Mouse (Mus musculus): ENCODE results near the gene Auts2. TPM values are rescaled to one million over a fixed set of nuclear protein-coding genes. Genes with fewer than 3 reads are reported as not detected.
A peak's percentile ranks its signal among the peaks of the same experiment; 100 is the strongest.

Auts2 gene
- total RNA-seq, 2 experiments from 2014 or later = 24.3 to 29.9 TPM

DNA sequence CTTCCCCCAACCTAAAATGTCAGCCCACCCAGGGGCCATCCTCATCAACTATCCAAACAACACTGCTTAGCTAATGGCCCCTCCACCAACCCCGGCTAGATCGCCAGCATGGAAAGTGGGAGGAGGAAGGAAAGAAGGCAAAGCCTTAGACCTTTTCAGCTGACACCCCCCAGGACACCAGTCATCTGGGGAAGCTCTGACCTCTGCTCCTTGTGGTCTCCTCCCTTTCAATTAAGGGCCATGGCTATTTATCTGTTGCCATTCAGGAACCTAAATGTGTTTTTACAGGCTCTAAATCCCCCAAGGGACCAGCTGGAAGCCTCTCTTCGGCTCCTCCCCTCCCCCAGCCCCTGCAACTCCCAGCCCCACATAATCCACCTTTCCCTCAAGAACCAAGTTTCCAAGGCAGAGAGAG lies 42.3 kb downstream of the Auts2 start:
- DNase-seq = no peak

GRCm38 (mm10) chr5:132498896-132499295 lies 44.2 kb downstream of the Auts2 start:
- DNase-seq = no peak

- no peak for DNase-seq
These were observed 45.1 kb downstream of the Auts2 start for GRCm38 (mm10) chr5:132498045-132498444.

DNA sequence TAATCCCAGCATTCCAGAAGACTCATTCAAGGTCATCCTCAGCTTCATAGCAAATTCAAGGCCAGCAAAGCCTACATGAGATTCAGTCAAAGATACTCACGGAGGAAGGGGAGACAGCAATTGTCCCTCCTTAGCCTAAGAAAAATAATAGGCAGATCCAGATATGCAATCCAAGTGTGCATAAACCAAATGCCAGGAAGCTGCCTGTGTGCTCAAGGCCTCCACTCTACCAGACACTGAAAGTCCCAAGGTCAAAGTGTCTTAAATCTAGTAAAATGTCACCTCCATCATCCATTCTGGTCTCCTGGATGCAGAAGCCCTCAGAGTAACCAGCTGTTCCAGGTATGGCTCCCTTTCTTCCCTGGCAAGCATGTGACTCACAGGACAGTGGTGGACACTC lies 50.4 kb downstream of the Auts2 start:
- DNase-seq = no peak

GRCm38 (mm10) chr5:132492040-132492439 lies 51.1 kb downstream of the Auts2 start:
- peak; percentile 51 to 70 for DNase-seq

DNA sequence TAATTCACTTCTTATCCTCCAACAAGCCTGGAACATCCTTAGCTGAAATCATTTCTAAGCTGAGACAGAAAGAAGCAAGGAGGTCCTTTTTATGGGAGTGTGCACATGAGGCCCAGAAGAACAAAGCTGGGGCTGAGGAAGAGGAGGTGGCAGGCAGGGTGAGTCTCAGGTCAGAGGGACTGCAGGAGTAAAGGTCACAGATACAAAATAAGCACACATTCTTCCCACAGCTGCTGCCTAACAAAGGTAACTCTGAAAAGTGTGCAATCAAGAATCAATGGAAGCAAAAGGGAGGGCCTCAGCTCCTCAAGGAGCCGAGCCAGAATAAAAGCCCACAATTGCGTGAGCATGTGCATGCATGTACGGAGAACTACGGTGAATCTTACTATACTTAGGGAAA lies 51.6 kb downstream of the Auts2 start:
- no peak for DNase-seq

DNA sequence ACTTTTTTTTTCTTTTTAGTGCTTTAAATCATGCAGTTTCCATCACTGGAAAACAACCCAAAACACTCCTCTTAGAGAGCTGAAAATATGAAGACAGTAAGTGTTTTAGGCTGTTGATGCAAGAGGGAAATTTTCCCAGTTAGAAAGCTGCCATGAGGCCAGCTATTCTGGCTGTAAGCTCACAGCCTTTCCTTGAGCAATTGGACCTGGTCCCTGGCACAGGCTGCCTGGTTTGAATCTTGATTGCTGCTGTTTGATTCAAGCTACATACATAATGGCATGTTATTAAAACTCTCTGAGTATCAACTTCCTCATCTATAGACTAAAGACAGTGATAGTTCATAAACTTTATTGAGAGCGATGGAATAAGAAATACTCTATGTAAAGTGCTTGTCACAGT lies 52.8 kb downstream of the Auts2 start:
- peak in 1 of 2 experiments; percentile 26 for DNase-seq

- DNase-seq = no peak
These were observed 53.3 kb downstream of the Auts2 start for GRCm38 (mm10) chr5:132489736-132490313.

GRCm38 (mm10) chr5:132486831-132487230 lies 56.3 kb downstream of the Auts2 start:
- peak; percentile 39 to 63 for DNase-seq

DNA sequence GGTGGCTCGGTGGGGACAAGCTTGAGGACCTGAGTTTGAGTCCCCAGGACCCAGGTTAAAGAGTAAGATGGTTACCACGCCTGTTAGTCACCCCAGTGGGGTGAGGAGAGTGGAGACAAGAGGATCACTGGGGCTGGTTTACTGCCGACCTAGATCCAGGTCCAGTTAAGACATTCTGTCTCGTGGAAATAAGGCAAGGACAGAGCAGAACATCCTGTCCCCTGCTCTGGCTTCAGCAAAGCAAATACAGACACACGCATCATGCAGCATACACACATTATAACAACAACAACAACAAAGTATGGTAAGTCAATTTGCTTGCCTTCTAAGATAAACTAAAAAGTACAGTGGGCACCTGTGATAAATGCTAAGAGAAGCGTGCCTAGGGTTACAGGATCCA lies 57.1 kb downstream of the Auts2 start:
- DNase-seq = peak in 1 of 2 experiments; percentile 18

GRCm38 (mm10) chr5:132485448-132485847 lies 57.7 kb downstream of the Auts2 start:
- DNase-seq = no peak

DNA sequence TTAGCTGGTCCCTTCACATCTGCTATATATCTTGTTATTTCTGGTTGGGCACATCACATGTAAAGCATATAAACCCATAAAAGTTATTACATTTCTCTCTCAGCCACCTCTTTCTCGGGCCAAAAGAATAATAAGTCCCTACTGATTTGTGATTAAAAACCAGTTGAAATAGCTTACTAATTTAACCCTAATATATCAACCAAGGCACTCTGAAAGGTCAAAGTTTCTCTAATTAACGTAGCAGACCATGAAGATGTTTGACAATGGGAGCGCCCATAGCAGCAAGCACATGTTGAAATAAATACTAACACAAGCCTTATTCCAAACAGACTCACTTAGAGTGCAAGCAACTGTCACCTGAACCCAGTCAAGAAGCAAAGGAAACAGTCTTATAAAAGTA lies 61.7 kb downstream of the Auts2 start:
- DNase-seq = no peak

GRCm38 (mm10) chr5:132480461-132480860 lies 62.7 kb downstream of the Auts2 start:
- DNase-seq = no peak

DNA sequence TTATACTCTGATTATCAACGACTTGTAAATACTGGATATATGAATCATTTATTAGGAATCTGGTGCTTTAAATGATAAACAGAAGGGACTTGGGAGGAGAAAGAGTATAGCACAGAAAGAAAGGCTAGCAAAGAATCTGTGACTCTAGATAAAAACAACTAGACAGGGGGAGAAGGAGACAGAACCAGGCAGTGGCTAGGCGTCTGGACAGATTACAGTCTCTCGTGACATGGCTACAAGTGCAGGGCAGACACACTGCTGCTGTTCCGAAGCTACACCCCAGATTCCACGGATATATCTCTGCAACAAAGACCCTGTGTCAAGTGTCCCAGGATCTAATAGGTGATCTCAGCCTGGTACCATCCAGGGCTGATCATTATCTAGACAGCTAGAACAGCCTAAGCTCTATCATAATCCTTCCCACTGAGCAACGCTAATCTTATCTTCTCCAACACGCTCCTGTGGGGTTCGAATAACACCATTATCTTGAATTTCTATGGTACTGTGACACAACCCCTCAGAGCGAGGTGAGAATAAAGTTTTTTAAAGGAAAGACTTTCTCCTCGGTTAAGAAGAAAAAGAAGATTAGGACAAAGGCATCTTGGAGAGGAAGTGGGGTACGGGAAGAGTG lies 63.8 kb downstream of the Auts2 start:
- DNase-seq = no peak

- no peak for DNase-seq
These were observed 65.6 kb downstream of the Auts2 start for GRCm38 (mm10) chr5:132477533-132477932.

- DNase-seq = peak; percentile 47 to 49
These were observed 70.2 kb downstream of the Auts2 start for GRCm38 (mm10) chr5:132472905-132473321.

DNA sequence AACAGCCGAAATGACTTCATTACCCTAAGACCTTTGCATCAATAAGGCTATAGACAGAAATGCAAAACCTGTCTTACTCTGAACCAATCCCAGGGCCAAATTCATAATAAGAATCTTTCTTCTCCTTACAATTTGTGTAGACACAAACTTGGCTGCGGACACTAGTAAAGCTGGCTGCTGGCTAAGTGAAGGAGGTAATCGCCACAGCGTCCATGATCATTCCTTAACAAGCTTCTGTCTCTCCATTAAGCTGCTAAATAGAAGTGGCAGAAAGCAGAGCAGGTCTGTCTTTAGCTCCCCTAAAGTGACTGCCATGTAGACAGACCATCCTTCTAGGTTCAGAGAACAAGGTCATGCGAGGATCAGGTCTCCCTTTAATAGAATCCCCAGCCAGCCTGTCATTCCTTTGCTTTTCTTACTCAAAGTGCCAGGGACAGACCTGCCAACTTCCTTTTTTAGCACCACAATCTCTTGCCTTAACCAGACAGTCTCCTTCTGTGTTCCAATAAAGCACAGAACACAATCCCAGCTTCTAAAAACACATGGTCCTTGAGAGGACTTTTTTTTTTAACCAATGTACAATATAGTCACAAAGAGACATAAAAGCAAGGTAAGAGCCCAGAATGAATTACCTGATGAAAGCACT lies 70.8 kb downstream of the Auts2 start:
- DNase-seq = peak; percentile 47 to 67

DNA sequence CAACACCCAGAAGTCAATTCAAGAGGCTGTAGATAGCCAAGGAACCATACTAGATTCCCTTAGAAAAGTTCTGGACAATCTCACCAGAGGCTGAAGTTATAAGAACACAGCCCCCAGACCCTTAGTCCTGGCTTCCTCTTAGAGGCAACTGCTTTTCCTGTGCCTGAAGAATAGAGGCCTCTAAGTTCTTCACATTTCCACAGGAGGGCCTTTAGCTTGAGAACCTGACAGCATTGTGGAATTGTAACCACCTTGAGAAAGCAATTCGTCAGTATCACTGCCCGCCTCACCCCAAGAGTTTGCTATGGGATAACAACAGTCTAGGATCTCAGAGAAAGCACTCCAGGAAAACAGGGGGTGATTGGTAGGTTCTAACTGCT lies 75.8 kb downstream of the Auts2 start:
- DNase-seq = no peak

DNA sequence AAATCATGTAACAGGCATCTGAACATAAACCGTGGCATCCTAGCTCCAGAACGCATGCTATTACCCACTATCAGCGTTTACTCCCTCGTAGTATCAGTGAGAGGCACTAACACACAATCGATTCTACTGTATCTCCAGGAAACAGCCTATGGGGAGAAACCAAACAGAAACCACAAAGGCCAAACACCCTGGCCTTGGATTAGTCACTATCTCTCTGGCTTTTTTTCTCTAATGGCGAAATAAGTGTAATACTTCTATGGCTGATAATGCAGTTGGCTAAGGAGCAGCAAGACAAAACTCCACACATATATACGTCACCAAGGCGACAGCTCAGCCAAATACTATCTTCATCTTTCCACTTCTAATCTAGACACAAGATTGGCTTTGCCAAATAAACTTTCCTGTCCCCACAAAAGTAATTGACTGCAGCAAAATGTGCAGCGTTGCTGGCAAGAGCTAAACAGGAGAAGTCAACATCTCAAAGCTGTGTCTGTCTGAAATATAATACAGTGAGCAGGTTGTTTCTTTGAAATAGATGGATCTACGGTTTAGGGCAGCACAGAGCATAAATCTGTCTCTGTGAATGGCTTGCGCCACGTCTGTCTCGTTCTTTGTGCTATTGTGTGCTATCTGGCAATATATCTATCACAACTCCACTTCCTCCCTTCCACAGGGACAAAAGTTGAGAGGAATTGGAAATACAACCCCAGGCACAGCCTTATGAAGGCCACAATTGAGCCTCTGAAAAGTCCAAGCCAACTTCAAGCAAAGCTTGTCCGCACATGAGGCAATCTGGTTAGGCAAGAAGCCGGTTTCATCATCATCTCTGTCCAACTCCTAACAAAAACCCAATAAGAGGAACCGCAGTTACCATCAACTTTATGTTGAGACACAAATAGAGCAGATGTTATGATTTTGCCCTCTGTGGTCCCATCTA lies 76.4 kb downstream of the Auts2 start:
- DNase-seq = peak; percentile 52 to 69

- no peak for DNase-seq
These were observed 80.6 kb downstream of the Auts2 start for GRCm38 (mm10) chr5:132462560-132462959.

DNA sequence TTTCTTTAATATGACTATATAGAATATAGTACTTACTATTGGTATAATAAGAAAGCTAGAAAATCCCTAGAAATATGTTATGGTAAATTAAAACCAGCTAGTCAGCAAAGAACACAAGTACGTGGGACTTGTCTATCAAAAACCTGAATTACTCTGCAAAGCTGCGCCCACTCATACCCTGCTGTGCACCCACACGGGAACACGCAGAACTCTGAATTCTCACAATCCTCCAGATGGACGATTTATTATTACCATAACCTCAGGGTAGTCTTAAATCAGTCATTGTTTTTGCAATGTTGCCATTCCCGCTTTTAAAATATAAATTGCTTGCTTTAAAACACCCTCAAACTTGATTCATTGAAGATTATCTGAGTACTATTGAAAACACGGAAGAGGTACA lies 84.6 kb downstream of the Auts2 start:
- DNase-seq = no peak

DNA sequence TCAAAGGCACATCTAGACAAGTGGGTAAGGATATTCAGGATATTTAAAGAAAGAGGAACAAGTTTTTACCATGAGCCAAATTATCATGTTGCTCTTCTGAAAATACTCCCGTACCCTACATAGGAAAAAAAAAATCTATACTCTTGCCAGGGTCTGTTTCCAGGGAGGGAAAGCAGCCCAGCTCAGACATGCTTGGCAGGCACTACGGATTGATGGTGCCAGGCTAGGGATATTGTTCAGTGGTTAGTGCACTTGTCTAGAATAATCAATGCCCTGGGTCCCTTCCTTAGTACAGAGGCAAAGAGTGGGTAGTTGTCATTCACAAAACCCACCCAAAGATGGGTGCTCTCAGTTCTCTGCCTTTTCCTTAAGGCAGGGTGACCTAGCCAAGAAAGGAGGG lies 90.8 kb downstream of the Auts2 start:
- no peak for DNase-seq

- no peak for DNase-seq
These were observed 93.1 kb downstream of the Auts2 start for GRCm38 (mm10) chr5:132450071-132450470.
